In the genomic region with DNA sequence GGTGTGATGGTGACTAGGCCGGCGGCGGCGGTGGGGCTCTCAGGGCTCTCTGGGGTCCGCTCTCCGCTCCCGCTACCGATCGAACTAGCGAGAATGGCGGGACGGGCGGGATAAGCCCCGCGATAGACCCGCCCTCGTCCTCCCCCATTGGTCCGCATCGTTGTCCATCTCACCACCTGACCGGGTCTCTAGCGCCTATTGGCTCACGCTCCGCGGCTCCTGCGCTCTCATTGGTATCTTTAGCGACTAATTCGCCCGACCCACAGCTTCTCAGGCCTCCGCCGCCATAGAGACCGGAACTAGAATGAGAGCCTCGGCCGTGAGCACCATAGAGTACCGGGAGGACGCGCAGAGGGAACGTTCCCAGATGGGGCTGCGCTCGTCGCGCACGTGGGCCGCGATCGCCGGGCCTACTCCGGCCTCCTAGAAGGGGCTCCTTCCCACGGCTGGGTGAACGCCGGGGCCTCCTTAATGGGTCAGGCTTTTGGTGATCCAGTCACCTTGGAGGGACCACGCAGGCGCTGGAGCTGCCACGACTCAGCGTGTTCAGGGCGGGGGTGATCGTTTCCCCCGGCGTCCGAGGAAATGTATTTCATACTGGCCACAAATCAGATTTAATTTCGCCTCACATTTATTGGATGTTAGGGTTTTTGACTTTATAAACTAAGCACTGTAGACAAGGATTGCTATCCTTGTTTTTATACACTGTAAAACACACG, we compare ENCODE assay signal across 8 mouse cellular contexts. TPM values are rescaled to one million over a fixed set of nuclear protein-coding genes. Genes with fewer than 3 reads are reported as not detected.
DNase-seq lines count a peak whose midpoint lies in the region; ATAC-seq lines count a peak whose summit lies in the region.

Ybx1 (minus strand) TSS at position 190 of the 719 bp plus-strand sequence.

- DNase-seq in adrenal gland, adult (ENCODE audit: inconsistent age in 2 of 2, low spot score in 1 of 2), result peak; percentile 99 to 100
- peak; percentile 99 for DNase-seq in embryo, embryonic 10.5 days (ENCODE audit: low spot score)
- DNase-seq in gastrocnemius, postnatal 14 days, result peak; percentile 99
- peak; percentile 99 to 100 for DNase-seq in left cerebral cortex, postnatal 10 days (ENCODE audit: extremely low spot score in 1 of 2, low spot score in 2 of 2)
- peak; percentile 100 for DNase-seq in right cerebral cortex, postnatal 25 days
- peak; percentile 99 to 100 for DNase-seq in urinary bladder, postnatal 4 days (ENCODE audit: low spot score in 2 of 2)

- peak; percentile 97 for ATAC-seq in inflammation-experienced regulatory T-cells, adult 6 months
- ATAC-seq in megakaryocyte-erythroid progenitor cell, adult 5-6 weeks (replicated peaks; ENCODE audit: low FRiP score, low TSS enrichment, poor library complexity, severe bottlenecking), result peak; percentile 98

- intact Hi-C loops in gastrocnemius, postnatal 14 days (cut with DNase I; ENCODE audit: low total_unique reads), result loop anchor here (5.0 kb wide), 1 partner anchor 52 kb away; no protein-coding TSS in a partner anchor
- intact Hi-C loops in left cerebral cortex, postnatal 10 days (cut with DNase I), result loop anchor here (5.0 kb wide), 1 partner anchor 47 kb away; no protein-coding TSS in a partner anchor

RNA-seq across cellular contexts. Expression of gene Ybx1, which starts in this region (rescaled TPM):
- 100 to 1,000 TPM; 494 to 519 TPM for total RNA-seq in gastrocnemius, postnatal 14 days (2021)
- polyA plus RNA-seq in inflammation-experienced regulatory T-cells, adult 6 months (2017; shearing (Covaris generic)), result 100 to 1,000 TPM; 161 to 195 (median 174) TPM
- 100 to 1,000 TPM; 812 to 832 TPM for total RNA-seq in left cerebral cortex, postnatal 10 days (2021)
- total RNA-seq in megakaryocyte-erythroid progenitor cell, adult 5-6 weeks (2014; fragmentation: Nextera tagmentation), result 1,098 and 1,257 TPM in 2 replicates
- 1,610 and 1,654 TPM in 2 replicates for total RNA-seq in megakaryocyte-erythroid progenitor cell, adult 5-6 weeks (2017)

Comparison
In these comparisons a context has a peak if more than half of its experiments do, and no peak if none do; other contexts are left out.
1. Peak in every context shown above with its lines: DNase-seq and ATAC-seq.